Mouse (Mus musculus) CD4-positive, CD25-positive, alpha-beta regulatory T cell, adult 4 months (primary cell): ENCODE measurements around the gene Gpr84. TPM values are rescaled to one million over a fixed set of nuclear protein-coding genes. Genes with fewer than 3 reads are reported as not detected.
A peak's percentile ranks its signal among the peaks of the same experiment; 100 is the strongest.

Source experiments
- ATAC-seq: one replicate; pipeline ENCODE4 v1.8.0; 2017
- polyA plus RNA-seq, 2 experiments: library from polyadenylated mRNA; unstranded; fragments of 100-300 nt; shearing (Covaris generic); gene quantifications; one replicate each; pipeline ENCODE4 v1.2.1; 2017

The Gpr84 gene
- polyA plus RNA-seq = not detected

DNA sequence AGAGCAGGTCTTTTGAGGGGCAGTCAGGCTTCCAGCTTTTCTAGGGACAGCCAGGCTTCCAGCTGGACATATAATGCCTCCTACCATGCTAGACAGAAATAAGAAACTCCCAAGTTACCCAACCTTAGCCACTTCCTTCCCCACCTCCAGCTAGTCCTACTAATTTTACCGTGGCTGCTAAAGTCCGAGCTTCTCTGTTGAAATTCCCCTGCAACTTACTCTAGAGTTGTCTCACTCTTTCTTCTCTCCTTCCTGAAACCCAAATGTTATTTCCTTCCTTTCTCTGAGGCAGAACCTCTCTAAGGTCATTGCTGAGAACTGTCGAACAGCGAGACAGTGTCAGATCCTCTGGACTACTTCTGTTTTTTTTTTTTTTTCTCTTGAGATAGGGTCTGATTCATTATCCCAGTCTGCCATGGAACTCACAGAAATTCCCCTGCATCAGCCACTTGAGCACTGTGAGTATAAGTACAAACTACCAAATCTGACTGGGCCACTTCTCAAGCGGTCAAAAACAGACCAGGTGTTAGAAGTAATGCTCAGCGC is at the start of gene Gpr84:
Gene Gpr84, minus strand, starts transcription at position 248 of the 546 bp plus-strand sequence.
- ATAC-seq = no peak

DNA sequence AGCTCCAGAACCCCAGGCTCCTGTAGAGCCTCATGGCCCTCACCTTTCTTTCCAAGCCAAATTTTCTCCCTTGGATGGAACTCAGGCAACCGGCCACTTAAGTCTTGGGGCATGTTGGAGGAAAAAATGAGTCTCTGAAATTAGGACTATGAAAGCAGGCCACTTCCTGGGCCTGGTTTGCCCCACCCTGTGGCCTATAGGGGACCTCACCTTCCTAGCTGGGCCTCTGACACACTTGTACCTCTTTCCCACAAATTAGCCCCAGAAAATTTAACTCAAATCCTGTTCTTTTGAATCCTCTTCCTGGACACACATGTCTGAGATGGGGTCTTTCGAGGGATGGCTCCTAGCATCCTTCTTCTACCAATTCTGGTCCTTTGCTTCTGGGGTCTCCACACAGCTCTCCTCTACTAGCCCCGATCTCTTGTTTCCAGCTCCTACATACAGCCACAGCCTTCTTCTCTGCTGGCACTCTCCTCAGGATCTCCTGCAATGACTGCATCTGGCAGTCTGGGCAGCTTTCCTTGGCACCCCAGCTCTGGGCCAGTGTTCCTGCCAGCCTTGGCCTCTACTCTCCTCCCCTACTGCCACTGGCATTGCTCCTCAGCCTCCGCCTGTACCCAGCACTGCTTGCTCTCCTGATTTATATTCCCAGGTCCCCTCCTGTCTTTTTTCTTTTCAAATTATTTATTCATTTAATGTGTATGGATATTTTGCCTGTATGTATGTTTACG is 49.6 kb upstream of the Gpr84 start:
- no peak for ATAC-seq

DNA sequence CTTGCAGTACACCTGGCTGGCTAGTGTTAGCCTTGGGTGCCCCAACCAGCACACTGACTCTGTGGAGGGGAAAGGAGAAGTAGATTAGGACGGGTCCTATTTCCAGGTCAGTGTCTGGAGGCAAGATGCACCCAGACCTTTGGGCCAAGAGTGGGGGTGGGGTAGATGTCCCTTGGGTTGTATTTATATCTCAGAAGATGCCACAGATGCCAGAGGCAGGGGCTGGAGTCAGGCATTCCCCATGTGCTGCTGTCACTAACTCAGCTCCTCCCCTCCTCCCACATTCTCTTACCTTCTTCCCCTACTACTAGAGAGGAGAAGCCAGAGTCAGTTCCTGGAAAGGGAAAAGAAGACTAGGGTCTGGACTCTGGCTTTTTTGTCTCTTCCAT is 48.7 kb upstream of the Gpr84 start:
- ATAC-seq = no peak

DNA sequence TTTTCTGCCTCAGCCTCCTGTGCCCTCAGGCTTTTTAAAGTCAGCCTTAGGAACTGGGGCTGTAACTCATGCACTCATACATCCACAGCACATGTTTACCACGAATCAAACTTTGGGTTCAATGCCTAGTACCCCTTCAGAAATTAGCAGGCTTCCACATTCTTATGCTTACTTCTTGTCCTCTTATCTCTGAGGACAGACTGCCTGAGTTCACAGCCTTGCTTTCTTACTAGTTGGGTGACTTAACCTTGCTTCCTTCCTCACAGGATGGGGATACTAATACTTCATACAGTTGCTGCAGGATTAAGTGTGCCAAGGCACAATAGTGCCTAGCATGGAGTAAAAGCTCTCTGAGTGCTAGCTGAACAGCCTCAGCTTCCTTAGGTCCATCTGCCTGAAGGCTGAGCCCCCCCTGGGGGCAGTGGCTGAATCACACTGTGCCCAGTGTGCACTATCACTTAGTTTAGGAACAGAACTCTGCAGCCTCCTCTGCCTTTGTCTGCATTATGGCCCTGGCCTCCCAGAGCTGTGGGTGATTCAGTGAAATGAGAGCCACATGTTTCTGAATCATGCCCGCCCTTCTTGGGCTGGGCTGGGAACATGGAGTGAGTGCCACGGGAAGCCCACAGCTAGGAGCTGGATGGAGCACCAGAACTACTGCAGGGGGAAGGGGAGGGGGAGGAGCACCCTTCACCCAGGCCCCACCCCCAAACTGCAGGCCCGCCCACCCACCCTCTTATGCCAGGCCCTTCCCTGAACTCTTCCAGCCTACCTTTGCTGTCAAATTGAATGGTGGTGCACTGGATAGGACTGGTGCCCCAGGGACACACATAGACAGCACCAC is 48.1 kb upstream of the Gpr84 start:
- ATAC-seq = no peak

DNA sequence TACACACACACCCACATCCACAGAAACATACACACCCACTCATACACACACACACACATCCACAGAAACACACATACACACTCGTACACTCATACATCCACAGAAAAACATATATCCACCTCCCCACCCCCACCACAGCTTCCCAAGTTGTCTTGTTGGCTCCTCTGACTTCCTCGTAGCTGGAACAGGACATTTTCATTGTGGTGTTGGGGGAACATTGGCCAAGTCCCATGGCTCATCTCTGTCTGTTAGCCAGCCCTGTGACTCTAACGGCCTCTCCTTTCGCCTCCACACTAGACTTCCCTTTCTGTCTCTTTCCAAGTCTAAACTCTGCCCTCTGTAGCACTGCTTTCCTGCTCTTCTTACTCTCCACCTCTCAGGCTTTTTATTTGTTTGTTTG is 47.4 kb upstream of the Gpr84 start:
- no peak for ATAC-seq

DNA sequence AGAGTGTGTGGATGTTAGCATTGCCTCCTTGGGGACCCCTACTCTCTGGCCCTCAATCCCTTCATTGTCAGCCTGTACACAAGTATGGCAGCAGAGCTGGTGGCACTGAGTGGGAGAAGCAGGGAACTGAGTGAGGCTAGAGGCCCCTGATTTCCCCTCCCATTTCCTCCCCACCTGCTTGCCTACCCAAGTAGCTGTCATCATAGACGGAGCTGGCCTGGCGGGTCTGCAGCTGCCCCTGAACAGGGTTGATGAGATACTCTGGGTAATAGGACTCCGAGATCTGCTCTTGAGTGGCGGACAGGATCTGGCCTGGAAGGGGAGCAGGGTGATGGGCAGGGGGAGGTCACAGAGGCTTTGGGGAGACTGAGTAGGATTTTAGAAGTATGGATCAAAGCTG is 45.7 kb upstream of the Gpr84 start:
- no peak for ATAC-seq

DNA sequence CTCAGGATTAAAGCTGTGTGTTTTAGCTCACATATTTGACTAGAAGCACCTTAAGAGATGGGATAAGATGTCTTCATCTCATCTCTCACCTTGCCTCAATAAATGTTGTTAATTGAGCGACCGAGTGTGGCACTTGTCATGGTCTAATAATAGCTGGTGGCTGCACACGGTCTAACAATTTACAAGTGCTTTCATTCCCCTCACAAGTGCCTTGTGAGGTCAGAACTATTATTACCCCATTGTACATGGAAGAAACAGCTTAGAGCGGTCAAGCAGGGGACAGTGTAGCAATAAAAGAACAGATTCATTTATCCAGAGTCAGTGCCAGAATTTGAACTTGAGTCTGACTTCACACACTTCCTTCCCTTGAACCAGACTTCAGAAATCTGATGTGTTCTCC is 45.0 kb upstream of the Gpr84 start:
- no peak for ATAC-seq

DNA sequence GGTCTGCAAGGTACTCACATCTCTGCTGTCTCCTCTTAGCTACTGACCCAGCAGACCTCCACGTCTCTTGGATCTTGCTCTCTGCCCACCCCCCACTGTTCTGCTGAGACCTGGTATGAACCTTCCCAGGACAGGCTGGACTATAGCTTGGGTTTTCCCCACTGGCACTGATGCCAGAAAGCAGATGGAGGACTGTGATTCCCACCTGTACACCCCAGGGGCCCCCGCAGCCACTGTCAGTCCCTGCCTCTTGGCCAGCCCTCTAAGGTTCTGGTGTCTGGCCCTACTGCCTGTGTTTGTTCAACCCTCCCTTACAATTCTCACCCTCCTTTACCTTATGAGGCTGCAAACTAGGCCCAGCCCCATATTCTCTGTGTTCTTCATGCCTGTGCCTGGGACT is 44.3 kb upstream of the Gpr84 start:
- no peak for ATAC-seq

DNA sequence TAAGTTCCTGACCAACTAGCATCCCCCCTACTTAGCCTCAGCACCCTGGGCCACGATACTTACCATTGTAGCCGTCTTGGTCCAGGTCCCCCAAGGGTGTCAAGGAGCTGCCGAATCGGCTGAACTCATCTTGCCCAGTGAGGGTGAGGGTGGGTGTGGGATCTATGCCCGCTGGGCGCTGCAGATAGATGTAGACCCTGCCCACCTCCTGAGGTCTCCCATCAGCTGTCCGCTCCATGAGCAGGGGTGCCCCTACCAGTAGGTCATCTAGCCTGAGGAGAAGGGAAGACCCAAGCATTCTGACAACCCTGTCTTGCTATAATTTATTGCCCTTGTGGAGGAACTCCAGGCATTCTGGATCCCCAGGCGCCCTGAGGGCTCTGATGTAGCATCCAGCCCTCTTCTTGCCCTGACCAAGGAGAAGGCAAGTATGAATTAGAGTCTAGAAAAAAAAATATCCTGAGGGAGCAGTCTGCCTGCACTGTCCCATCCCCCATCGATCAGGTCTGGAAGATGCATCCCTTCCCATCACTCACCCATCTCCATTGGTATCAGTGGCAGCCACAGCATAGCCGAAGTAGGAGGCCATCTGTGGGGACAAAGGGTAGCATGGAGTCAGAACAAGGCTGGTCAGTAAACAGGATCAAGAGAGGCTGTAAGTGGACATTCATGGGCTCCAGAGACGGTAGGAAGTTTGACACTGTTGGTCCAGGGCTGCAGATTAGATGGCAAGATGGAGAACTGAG is 43.3 kb upstream of the Gpr84 start:
- no peak for ATAC-seq

DNA sequence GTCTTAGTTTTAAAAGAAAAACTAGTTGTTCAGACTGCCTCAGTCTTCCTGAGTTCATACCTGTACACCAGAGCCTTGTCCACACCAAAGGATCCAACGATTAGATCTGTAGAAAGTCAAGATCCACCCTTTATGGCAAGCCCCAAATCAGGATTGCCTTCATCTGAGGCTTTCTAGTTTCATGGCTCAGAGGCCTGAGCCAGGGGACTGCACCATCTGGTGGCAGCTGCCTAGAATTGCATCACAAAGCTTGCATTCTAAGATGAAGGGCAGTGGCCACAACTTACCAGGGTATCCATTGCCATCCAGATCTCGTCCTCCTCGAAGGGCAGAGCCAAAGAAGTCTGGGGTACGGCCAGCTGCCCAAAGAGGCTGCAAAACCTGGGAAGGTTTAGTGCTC is 42.4 kb upstream of the Gpr84 start:
- peak; percentile 74 for ATAC-seq

DNA sequence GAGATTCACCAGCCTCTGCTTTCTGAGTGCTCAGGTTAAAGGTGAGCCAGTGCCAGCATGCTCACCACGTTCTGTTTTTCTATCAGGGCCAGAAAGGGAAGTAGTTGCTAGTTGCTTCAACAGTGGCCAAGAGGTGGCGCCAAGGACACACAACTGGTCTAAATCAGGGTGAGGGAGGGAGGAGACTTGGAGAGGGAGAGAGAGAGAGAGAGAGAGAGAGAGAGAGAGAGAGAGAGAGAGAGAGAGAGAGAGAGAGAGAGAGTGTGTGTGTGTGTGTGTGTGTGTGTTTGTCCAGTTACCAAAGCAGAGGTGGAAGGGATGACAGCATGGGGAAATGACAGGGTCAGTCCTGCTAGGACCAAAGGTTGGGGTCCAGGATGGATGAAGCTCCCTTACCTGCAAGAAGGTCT is 36.9 kb upstream of the Gpr84 start:
- ATAC-seq = peak; percentile 49

DNA sequence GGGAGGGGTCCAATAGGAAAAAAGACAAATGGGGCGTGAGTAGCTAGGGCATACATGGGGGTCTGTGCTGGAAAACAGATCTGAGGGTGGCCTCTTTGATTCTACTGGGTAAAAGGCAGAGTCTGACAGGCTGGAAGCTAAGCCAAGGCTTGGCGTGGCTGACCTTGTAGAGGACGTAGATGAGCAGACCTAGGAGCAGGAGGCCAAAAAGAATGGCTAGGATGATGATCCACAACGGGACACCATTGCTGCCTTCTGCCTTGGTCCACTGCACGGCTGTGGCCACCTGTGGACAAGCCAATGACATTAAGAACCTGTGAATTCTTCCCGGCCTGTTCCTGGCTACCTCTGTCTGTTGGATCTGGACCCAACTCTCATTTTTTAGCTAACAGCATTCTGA is 35.4 kb upstream of the Gpr84 start:
- ATAC-seq = no peak

DNA sequence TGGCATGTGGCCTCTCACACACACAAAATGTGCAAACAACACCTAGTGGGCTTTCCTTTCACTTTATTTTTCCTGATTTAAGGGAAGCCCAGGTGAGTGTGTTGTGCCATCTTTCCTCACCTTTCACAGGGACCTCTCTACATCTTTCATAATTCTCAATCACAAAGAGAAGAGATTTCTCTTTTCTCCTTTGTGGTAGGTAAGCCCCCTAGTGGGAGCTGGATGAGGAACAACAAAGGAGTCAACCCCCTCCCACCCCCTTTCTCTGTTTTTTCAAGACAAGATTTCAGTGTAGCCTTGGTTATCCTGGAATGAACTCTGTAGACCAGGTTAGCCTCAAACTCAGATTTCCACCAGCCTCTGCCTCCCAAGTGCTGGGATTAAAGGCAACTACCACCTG is 33.1 kb upstream of the Gpr84 start:
- no peak for ATAC-seq

DNA sequence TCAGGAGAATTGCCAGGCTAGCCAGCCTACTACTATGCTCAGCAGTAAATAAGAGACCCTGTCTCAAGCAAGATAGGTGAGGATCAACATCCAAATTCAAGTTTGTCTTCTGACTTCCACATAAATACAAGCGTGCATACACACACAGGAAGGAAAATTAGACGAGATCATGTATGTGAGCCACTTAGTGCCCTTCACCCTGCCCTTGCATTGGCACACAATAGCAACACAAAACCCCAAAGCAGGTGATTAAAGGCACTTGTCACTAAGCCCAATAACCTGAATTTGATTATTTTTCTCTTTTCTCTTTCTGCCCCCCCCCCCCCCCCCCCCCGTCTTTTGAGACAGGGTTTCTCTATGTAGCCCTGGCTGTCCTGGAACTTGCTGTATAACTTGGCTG is 32.6 kb upstream of the Gpr84 start:
- no peak for ATAC-seq

DNA sequence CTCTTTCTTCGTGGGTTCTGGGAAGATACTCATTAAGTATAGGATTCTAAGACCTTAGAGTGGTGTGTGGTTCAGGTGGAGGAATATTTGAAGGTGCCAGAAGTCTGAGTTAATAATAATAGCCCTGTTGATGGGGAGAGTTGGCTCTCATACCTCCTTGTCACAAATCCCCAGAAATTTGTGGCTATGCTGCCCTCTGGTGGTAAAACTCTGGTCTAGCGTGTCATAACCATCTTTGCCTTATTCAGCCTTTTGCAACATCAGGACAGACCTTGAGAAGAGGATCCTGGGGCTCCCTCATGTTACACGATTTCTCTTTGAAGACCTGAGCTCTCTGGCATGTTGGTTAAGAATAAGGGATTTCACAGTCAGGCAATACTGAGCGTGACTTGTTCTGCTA is 32.0 kb upstream of the Gpr84 start:
- ATAC-seq = peak; percentile 59

DNA sequence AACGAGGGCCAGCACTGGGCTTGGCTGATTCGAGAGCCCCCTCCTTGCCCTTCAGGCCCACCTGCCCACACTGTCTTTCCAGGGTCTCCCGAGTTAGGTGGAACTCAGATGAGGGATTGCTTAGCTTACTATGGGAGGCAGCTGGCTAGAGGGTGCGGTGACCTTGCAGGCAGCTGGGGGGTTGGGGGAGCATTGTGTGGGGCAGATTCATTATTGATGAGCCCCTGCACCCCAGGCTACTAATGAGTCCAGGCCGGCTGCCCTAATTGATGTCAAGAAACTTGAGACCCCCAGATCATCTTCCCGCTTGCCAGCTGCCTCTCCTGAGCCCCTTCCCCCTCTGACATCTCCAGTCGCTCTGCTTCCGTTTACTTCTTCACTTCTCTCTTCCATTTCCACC is 31.1 kb upstream of the Gpr84 start:
- no peak for ATAC-seq

DNA sequence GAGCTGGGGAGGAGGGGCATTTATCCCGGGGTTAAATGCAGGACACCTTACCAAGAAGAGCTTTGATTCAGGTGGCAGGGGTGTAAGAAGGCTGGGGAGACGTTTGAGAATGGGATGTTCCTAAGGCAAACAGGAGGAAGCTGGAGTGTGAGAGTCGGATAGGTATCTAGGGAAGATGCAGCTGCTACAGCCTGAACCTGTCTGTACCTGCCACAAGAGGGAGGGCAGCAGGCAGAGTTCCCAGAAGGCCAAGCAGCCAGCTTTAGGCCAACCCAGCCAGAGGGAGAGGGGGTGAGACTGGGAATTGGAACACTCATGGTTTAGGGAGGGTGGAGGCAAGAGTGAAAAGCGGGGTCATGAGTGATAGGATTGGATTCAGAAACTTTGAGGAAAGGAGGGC is 30.4 kb upstream of the Gpr84 start:
- ATAC-seq = no peak

DNA sequence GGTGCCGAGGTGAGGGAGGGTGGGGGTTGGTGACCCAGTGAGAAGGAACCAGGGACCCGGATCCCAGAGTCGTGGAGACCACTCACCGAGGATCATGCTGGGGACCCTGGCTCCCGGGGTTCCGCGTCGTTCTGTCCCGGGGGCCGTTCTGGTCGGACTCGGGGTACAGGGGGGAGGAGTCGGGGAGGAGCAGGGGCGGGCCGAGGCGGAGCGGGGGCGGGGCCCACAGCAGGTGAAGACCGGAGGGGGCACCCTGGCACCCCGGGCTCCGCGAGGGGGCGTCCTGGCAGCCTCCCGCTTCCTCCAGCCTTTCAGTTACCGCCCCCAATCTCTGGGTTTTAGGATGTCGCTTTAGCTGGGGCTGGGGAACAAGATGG is 29.5 kb upstream of the Gpr84 start, which contains the start of gene Zfp385a:
Gene Zfp385a, minus strand, starts transcription at position 133 of the 377 bp plus-strand sequence.
- ATAC-seq = peak; percentile 65

DNA sequence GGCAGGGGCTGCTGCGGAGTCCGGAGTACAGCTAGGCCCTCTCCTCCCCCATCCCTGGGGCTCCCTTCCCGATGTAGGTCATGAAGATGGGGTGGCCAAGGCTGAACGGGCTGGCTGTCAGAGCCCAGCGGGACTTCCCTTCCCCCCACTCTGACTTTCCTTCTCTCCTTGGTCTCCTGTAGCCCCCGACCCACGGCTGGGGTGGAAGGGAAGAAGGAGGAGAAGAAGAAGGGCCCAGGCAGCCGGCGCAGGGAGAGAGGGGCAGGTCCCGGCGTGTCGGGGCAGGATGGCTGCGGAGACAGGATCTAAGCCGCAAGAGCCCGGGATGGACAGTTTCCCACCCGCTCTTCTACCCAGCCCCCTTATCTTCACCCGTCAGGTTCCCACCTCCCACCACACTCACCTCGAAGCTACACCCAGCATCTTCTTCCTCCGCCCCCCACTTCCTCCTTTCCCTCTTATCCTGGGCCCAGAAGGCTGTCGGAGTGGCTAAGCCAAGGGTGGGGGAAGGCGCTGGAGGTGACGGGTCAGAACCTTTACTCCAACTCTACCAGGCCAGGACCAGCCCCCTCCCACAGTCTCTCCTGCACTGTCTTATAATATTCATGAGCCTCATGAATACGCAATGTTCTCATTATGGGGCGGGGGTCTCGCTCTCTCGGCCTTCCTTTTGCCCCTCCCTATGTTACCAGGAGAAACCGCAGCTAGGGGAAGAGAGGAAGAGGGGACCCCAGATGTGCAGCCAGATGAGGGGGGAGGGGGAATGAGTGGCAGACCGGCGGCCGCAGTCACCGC is 29.0 kb upstream of the Gpr84 start:
- ATAC-seq = peak; percentile 14

DNA sequence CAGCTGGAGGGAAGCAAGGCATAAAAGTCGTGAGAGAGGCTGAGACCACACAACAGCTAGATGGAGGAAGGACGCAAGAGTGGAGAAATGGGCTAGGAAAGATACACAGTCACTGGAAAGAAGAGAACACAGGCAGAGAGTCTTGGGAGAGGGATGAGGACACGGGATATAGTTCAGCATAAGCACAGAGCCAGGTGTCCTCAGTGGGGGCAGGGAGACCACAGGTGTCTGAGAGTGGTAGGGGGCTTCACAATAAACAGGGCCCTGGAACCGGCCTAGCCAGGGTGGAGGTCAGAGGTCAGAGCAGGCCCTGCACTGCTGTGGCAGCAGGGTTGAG is 28.4 kb upstream of the Gpr84 start:
- no peak for ATAC-seq

DNA sequence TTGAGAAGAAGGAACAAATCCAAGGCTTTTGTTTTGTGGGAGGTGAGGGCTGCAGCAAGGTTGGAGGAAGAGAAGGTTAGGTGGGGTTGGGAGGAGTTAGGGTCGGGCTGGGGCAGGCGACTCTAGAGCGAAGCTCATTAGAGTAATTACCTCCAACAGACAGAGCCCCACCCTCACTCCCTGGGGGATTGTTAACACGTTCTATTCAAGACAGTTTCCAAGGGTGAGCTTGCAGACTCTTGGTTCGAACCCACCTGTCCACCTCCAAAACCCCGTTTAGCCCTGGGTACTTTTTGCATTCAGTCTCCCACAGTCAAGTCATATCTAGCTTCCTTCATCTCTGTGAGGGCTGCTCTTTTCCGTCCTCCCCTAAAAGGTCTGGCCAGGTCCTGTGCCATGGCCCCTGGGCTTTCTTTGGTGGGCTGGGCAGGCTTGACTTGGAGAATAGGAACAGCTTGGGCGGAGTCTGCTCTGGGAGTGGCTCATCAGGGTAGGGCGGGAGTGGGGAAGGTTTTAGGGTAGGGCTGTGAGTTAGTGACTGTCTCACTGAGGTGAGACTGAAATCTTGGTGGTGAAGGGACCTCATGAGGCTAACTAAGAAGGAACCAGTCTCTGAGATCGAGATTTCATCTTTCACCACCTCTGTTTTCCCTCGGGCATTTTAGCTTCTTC is 26.7 kb upstream of the Gpr84 start:
- ATAC-seq = no peak
